Comparison of ENCODE assay signal across 30 mouse cellular contexts in the genomic region with DNA sequence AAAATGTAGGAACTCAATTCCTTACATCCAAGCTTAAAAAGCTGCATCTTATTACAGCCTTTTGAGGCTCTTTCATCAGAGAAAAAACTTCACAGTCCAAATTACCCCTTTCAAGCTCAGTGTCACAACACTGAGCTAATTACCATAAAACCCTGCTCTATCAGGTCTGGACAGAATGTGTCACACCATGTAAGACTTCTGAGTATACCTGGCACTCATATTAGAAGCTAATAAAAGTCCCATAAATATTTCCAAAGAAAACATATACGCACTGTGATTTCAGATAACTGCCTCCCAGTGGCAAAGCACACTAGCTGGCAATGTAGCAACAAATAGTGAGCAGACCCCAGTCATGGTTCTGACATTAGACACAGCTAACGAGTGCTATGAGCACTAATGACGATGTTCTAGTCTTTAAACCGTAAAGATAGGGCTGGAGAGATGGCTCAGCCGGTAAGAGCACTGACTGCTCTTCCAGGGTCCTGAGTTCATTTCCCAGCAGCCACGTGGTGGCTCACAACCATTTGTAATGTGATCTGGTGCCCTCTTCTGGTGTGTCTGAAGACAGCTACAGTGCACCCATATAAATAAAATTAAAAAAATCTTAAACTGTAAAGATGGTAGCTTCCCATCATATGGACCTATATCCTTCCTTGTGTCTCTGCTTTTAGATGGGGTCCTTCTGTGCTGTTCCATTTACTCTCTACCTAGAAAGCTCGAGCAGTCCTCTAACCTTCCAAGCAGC. TPM values are rescaled to one million over a fixed set of nuclear protein-coding genes. Genes with fewer than 3 reads are reported as not detected.
DNase-seq lines count a peak whose midpoint lies in the region; ATAC-seq and TF ChIP-seq lines count a peak whose summit lies in the region.
"Had no signal": no experiment of that assay in that cellular context is flagged by ENCODE, and none has a peak within 500 bp of the region (broad histone marks: within the 10 kb centered on the region; RNA-seq: fewer than 3 reads in every experiment).

No protein-coding gene starts in this region.

- no peak for TF ChIP-seq EP300 in CH12.LX (IDR thresholded peaks at IDR 0.05; ENCODE audit: low read length)

- ATAC-seq in kidney, postnatal 0 days (replicated peaks; ENCODE audit: low FRiP score, low read depth): no peak
- no peak for ATAC-seq in kidney, embryonic 15.5 days (replicated peaks; ENCODE audit: low FRiP score)
- ATAC-seq: forebrain, embryonic 14.5 days had no signal

- no peak overlapping the region for H3K27ac ChIP-seq in kidney, postnatal 0 days
- no peak overlapping the region for H3K27ac ChIP-seq in kidney, embryonic 15.5 days
- H3K27ac ChIP-seq in CH12.LX (ENCODE audit: insufficient read depth, low read depth) (no peak overlapping the region), ES-E14 (ENCODE audit: insufficient read depth, low read depth, low read length, poor library complexity, severe bottlenecking) (no peak overlapping the region)
- H3K27ac ChIP-seq: hindbrain, embryonic 14.5 days; liver, embryonic 13.5 days; stomach, embryonic 15.5 days had no signal

- no peak for TF ChIP-seq POLR2A in CH12.LX (IDR thresholded peaks at IDR 0.05; ENCODE audit: low read depth, low read length)

- no peak for TF ChIP-seq RAD21 in CH12.LX (IDR thresholded peaks at IDR 0.05; ENCODE audit: low read depth, low read length)

- peak; percentile 11; the same call in 1 of the 2 replicates for TF ChIP-seq CTCF in kidney, postnatal 0 days (IDR thresholded peaks at IDR 0.05; ENCODE audit: low read depth)
- peak in 1 of 2 experiments; percentile 34; a peak in 2 of 4 replicates for TF ChIP-seq CTCF in CH12.LX (conservative IDR thresholded peaks at IDR 0.05 in 1 of 2, IDR thresholded peaks at IDR 0.05 in 1 of 2; ENCODE audit: low read depth in 2 of 2, low read length in 2 of 2)

- peaks cover 33% of the 10 kb centered on the region for H3K79me2 ChIP-seq in CH12.LX (replicated peaks; ENCODE audit: control insufficient read depth, extremely low read depth, insufficient read depth, poor library complexity, severe bottlenecking)

- no peak overlapping the region for H3K9ac ChIP-seq in kidney, postnatal 0 days (ENCODE audit: low read depth, low read length)
- no peak overlapping the region for H3K9ac ChIP-seq in kidney, embryonic 15.5 days
- H3K9ac ChIP-seq in CH12.LX (ENCODE audit: insufficient read depth, low read depth) (no peak overlapping the region), ES-E14 (ENCODE audit: insufficient read depth, low read depth, low read length, poor library complexity, severe bottlenecking) (peak overlapping the region; percentile 48; the same call in 1 of the 2 replicates)
- H3K9ac ChIP-seq: heart, embryonic 12.5 days; hindbrain, embryonic 14.5 days; liver, embryonic 13.5 days; stomach, embryonic 15.5 days had no signal

- no peaks in the 10 kb centered on the region for H3K27me3 ChIP-seq in kidney, postnatal 0 days (ENCODE audit: insufficient read depth, low read length)
- H3K27me3 ChIP-seq in kidney, embryonic 15.5 days: no peaks in the 10 kb centered on the region
- H3K27me3 ChIP-seq in CH12.LX (replicated peaks): no peaks in the 10 kb centered on the region
- H3K27me3 ChIP-seq: heart, embryonic 12.5 days; liver, embryonic 13.5 days; stomach, embryonic 15.5 days had no signal

- DNase-seq in kidney, postnatal 0 days (ENCODE audit: low spot score): no peak
- DNase-seq in CH12.LX (ENCODE audit: extremely low read depth): no peak
- DNase-seq in ES-E14 (ENCODE audit: low read depth, low spot score): no peak
- DNase-seq in fat pad, adult 2 months (ENCODE audit: extremely low read depth, low read depth, low spot score): peak; percentile 68
- no peak for DNase-seq in testis, postnatal 10 days (ENCODE audit: low spot score)
- DNase-seq in adrenal gland, postnatal 14 days: no peak
- DNase-seq: adrenal gland, postnatal 36 days; cerebellum, adult 2 months; cerebellum, postnatal 14 days; gastrocnemius, postnatal 14 days; heart, adult 18-20 months; heart, postnatal 4 days; kidney, adult 18-20 months; kidney, postnatal 14 days; left cerebral cortex, postnatal 4 days; liver, embryonic 13.5 days; lung, adult 2 months; lung, postnatal 14 days; midbrain, embryonic 14.5 days; right cerebral cortex, postnatal 25 days; thymus, adult 18-20 months; thymus, postnatal 25 days had no signal

- no peaks in the 10 kb centered on the region for H3K9me3 ChIP-seq in kidney, postnatal 0 days (replicated peaks; ENCODE audit: low read length)
- no peaks in the 10 kb centered on the region for H3K9me3 ChIP-seq in kidney, embryonic 15.5 days (replicated peaks)
- H3K9me3 ChIP-seq in CH12.LX (replicated peaks; ENCODE audit: low read length) (no peaks in the 10 kb centered on the region), ES-E14 (ENCODE audit: control insufficient read depth, insufficient read depth, low read depth, low read length) (no peaks in the 10 kb centered on the region)
- H3K9me3 ChIP-seq: heart, embryonic 12.5 days; liver, embryonic 13.5 days; stomach, embryonic 15.5 days had no signal

- in situ Hi-C loops in CH12.LX (cut with MboI; ENCODE audit: low pct_ligation_motif_present, low pct_unique_long_range_greater_than_20kb, low sequenced_read_pairs) (no loop called here), ES-E14 (cut with MboI; ENCODE audit: low sequenced_read_pairs in 2 of 2, unreplicated experiment in 2 of 2) (no loop called here)

- no peak overlapping the region for H3K4me3 ChIP-seq in kidney, postnatal 0 days (replicated peaks; ENCODE audit: low read depth, low read length)
- no peak overlapping the region for H3K4me3 ChIP-seq in kidney, embryonic 15.5 days (replicated peaks)
- H3K4me3 ChIP-seq in CH12.LX (replicated peaks in 1 of 3; ENCODE audit: low read depth in 2 of 3, low read length in 2 of 3, poor library complexity in 1 of 3): no peak overlapping the region
- peak overlapping the region in 1 of 2 experiments; percentile 34; a peak in 2 of 4 replicates for H3K4me3 ChIP-seq in ES-E14 (ENCODE audit: insufficient read depth in 1 of 2, low read depth in 1 of 2, low read length in 2 of 2, poor library complexity in 1 of 2, severe bottlenecking in 1 of 2)
- H3K4me3 ChIP-seq: heart, embryonic 12.5 days; liver, embryonic 13.5 days; stomach, embryonic 15.5 days had no signal

- H3K4me2 ChIP-seq in kidney, postnatal 0 days (ENCODE audit: low read length): no peak overlapping the region
- no peak overlapping the region for H3K4me2 ChIP-seq in kidney, embryonic 15.5 days
- H3K4me2 ChIP-seq in CH12.LX (ENCODE audit: insufficient read depth, low read depth, poor library complexity, severe bottlenecking): no peak overlapping the region
- H3K4me2 ChIP-seq: heart, embryonic 12.5 days; hindbrain, embryonic 14.5 days; liver, embryonic 13.5 days; stomach, embryonic 15.5 days had no signal

- H3K36me3 ChIP-seq in kidney, postnatal 0 days (ENCODE audit: insufficient read depth, low read length): 0 out of 2 replicates have a peak, but pooled peaks cover 3% of the 10 kb centered on the region
- H3K36me3 ChIP-seq in kidney, embryonic 15.5 days: peaks cover 6% of the 10 kb centered on the region
- H3K36me3 ChIP-seq in CH12.LX (replicated peaks in 1 of 2; ENCODE audit: control insufficient read depth in 1 of 2, insufficient read depth in 1 of 2, low read length in 1 of 2) (peaks cover 3 to 18% of the 10 kb centered on the region in 2 experiments), ES-E14 (ENCODE audit: control insufficient read depth, insufficient read depth, low read length, poor library complexity, severe bottlenecking) (peaks cover 3% of the 10 kb centered on the region; the same call in 1 of the 2 replicates)

- H3K4me1 ChIP-seq in kidney, postnatal 0 days (replicated peaks; ENCODE audit: insufficient read depth, low read length): no peaks in the 10 kb centered on the region
- peaks cover 16% of the 10 kb centered on the region; the same call in 1 of the 2 replicates for H3K4me1 ChIP-seq in kidney, embryonic 15.5 days
- H3K4me1 ChIP-seq in CH12.LX (ENCODE audit: control insufficient read depth in 1 of 2, insufficient read depth in 2 of 2) (peaks cover 0 to 5% of the 10 kb centered on the region in 2 experiments; a peak in 2 of 4 replicates), ES-E14 (ENCODE audit: control insufficient read depth in 2 of 2, insufficient read depth in 2 of 2, low read length in 2 of 2, poor library complexity in 1 of 2) (peaks cover 5% of the 10 kb centered on the region in 2 experiments; a peak in 3 of 4 replicates)
- H3K4me1 ChIP-seq: heart, embryonic 12.5 days; stomach, embryonic 15.5 days had no signal

- WGBS in kidney, postnatal 0 days: 57% methylated on average over 7 of the region's 7 CpGs
- 56% methylated on average over 7 of the region's 7 CpGs for WGBS in kidney, embryonic 15.5 days

- dilution Hi-C loops in CH12.LX (cut with MboI; ENCODE audit: extremely low pct_ligation_motif_present, extremely low pct_unique_long_range_greater_than_20kb, low sequenced_read_pairs): no loop called here

RNA-seq across cellular contexts. Expression of gene Vps26a, which starts 5.3 kb away (rescaled TPM):
- 79.1 and 84.6 TPM in 2 replicates for polyA plus RNA-seq in kidney, postnatal 0 days (2015; fragmentation: Nextera tagmentation; extraction: Ambion mirVana)
- 79.3 and 81.7 TPM in 2 replicates for polyA plus RNA-seq in kidney, embryonic 15.5 days (2015; fragmentation: Nextera tagmentation; extraction: Ambion mirVana)
- total RNA-seq in CH12.LX (2012; rRNA removed) (14.2 and 17.1 TPM in 2 replicates), CH12.LX (2014; rRNA removed) (33.5 and 37.6 TPM in 2 replicates), ES-E14 (2012; rRNA removed) (21.7 and 32.1 TPM in 2 replicates)
- polyA plus RNA-seq in CH12.LX (2012; ENCODE audit: insufficient read length, low read depth): 32.3 and 32.5 TPM in 2 replicates
- 49.3 and 53.0 TPM in 2 replicates for total RNA-seq in adrenal gland, postnatal 14 days (2021)

RNA-seq across cellular contexts. Expression of gene Supv3l1, which starts 31.7 kb away (rescaled TPM):
- polyA plus RNA-seq in kidney, postnatal 0 days (2015; fragmentation: Nextera tagmentation; extraction: Ambion mirVana): 21.6 and 22.7 TPM in 2 replicates
- polyA plus RNA-seq in kidney, embryonic 15.5 days (2015; fragmentation: Nextera tagmentation; extraction: Ambion mirVana): 28.1 and 29.9 TPM in 2 replicates
- total RNA-seq in CH12.LX (2012; rRNA removed) (41.5 and 45.7 TPM in 2 replicates), CH12.LX (2014; rRNA removed) (69.3 and 69.5 TPM in 2 replicates), ES-E14 (2012; rRNA removed) (50.0 and 54.7 TPM in 2 replicates)
- 62.0 and 62.7 TPM in 2 replicates for polyA plus RNA-seq in CH12.LX (2012; ENCODE audit: insufficient read length, low read depth)
- 38.7 and 41.9 TPM in 2 replicates for total RNA-seq in adrenal gland, postnatal 14 days (2021)

RNA-seq across cellular contexts. Expression of gene 4930507D05Rik, which starts 32.0 kb away (rescaled TPM):
- 0.45 and 0.53 TPM in 2 replicates for polyA plus RNA-seq in kidney, postnatal 0 days (2015; fragmentation: Nextera tagmentation; extraction: Ambion mirVana)
- 0.71 and 0.72 TPM in 2 replicates for polyA plus RNA-seq in kidney, embryonic 15.5 days (2015; fragmentation: Nextera tagmentation; extraction: Ambion mirVana)
- total RNA-seq in CH12.LX (2012; rRNA removed) (0.68 and 0.97 TPM in 2 replicates), CH12.LX (2014; rRNA removed) (0.32 and 0.39 TPM in 2 replicates), ES-E14 (2012; rRNA removed) (1.4 and 1.5 TPM in 2 replicates)
- polyA plus RNA-seq in CH12.LX (2012; ENCODE audit: insufficient read length, low read depth): 0.14 and 0.27 TPM in 2 replicates
- 0.41 and 0.60 TPM in 2 replicates for total RNA-seq in adrenal gland, postnatal 14 days (2021)

RNA-seq across cellular contexts. Expression of gene Srgn, which starts 46.0 kb away (rescaled TPM):
- polyA plus RNA-seq in kidney, postnatal 0 days (2015; fragmentation: Nextera tagmentation; extraction: Ambion mirVana): 36.6 and 45.1 TPM in 2 replicates
- polyA plus RNA-seq in kidney, embryonic 15.5 days (2015; fragmentation: Nextera tagmentation; extraction: Ambion mirVana): 8.6 and 9.9 TPM in 2 replicates
- total RNA-seq in CH12.LX (2012; rRNA removed): 334 and 519 TPM in 2 replicates
- total RNA-seq in CH12.LX (2014; rRNA removed): 516 and 530 TPM in 2 replicates
- polyA plus RNA-seq in CH12.LX (2012; ENCODE audit: insufficient read length, low read depth): 154 and 189 TPM in 2 replicates
- total RNA-seq in ES-E14 (2012; rRNA removed): 5.4 and 33.6 TPM in 2 replicates
- total RNA-seq in adrenal gland, postnatal 14 days (2021): 41.1 and 64.5 TPM in 2 replicates

RNA-seq across cellular contexts. Expression of gene Hkdc1, which starts 59.0 kb away (rescaled TPM):
- 2.6 and 3.1 TPM in 2 replicates for polyA plus RNA-seq in kidney, postnatal 0 days (2015; fragmentation: Nextera tagmentation; extraction: Ambion mirVana)
- 4.7 and 5.2 TPM in 2 replicates for polyA plus RNA-seq in kidney, embryonic 15.5 days (2015; fragmentation: Nextera tagmentation; extraction: Ambion mirVana)
- total RNA-seq in CH12.LX (2012; rRNA removed) (not detected in 2 replicates), CH12.LX (2014; rRNA removed) (not detected in 2 replicates), ES-E14 (2012; rRNA removed) (0.63 and 3.3 TPM in 2 replicates)
- not detected in 2 replicates for polyA plus RNA-seq in CH12.LX (2012; ENCODE audit: insufficient read length, low read depth)
- total RNA-seq in adrenal gland, postnatal 14 days (2021): not detected in 2 replicates
- total RNA-seq: adrenal gland, adult 18-20 months; adrenal gland, postnatal 36 days; heart, adult 18-20 months; heart, postnatal 4 days; neutrophil, adult 5-6 weeks had no signal
- polyA plus RNA-seq: neural tube, embryonic 11.5 days had no signal
